Mouse (Mus musculus): ENCODE results near the gene Pex16. TPM values are rescaled to one million over a fixed set of nuclear protein-coding genes. Genes with fewer than 3 reads are reported as not detected.
A peak's percentile ranks its signal among the peaks of the same experiment; 100 is the strongest.
"Not testable (repeated sequence)": the region's sequence is repeated elsewhere in the genome, so short reads cannot be mapped to it uniquely, and the experiment has no call there.

The Pex16 gene
- polyA plus RNA-seq, 1 experiment from 2014 or later, result 34.3 TPM

DNA sequence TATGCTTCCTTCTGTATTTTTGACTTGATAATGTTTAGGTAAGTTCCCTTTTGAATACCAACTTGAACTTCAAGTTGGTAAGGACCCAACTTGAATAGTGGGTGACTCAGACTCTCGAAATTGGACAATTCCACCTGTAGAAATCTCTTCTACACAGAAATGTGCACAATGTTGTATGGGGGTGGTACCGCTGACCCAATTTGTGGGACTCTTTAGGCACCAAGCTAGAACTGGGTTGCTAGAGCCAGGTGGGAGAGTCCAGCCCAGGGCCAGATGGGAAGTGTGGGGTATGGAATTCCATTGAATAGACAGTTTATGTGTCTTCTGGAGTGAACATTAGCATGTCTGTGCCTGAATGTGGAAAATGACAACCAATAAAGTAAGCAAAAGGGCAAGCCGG lies 21.1 kb downstream of the Pex16 start:
- Histone ChIP-seq H3K9me3 (replicated peaks; ENCODE audit: low read length) (no peaks in the 10 kb centered on the region), H3K4me1 (replicated peaks; ENCODE audit: insufficient read depth, low read length) (peaks cover 15% of the 10 kb centered on the region; the same call in 1 of the 2 replicates), H3K4me2 (ENCODE audit: low read length) (no peak overlapping the region), H3K4me3 (replicated peaks; ENCODE audit: low read depth, low read length) (no peak overlapping the region), H3K27ac (no peak overlapping the region), H3K27me3 (ENCODE audit: insufficient read depth, low read length) (no peaks in the 10 kb centered on the region; the same call in 1 of the 2 replicates), H3K9ac (ENCODE audit: low read depth, low read length) (no peak overlapping the region), H3K36me3 (ENCODE audit: insufficient read depth, low read length) (no peaks in the 10 kb centered on the region)
- TF ChIP-seq CTCF (IDR thresholded peaks at IDR 0.05; ENCODE audit: low read depth), result no peak
- no peak for ATAC-seq (replicated peaks; ENCODE audit: low FRiP score, low read depth)
- WGBS, result 83% methylated on average over 3 of the region's 3 CpGs
- DNase-seq (ENCODE audit: low spot score), result no peak

DNA sequence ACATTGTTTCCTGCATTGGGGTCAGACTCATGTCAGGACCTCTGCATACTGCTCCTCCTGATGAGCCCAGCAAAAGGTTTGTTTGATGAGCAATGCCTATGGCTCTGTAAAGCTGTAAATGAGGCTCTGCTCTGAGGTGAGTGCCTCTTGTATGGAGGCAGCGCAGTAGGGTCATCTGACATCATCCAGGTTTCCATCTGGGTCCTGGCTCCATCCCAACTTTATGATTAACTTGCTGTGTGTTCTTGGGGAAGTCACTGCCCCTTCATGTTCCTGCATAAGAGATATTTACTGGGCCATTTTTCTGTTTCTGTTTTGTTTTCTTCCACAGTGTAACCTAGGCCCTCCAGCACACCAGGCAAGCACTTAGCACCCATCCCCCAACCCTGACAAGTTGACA lies 23.0 kb downstream of the Pex16 start:
- Histone ChIP-seq H3K27ac (no peak overlapping the region), H3K4me1 (replicated peaks; ENCODE audit: insufficient read depth, low read length) (0 out of 2 replicates have a peak, but pooled peaks cover 3% of the 10 kb centered on the region), H3K9ac (ENCODE audit: low read depth, low read length) (no peak overlapping the region), H3K9me3 (replicated peaks; ENCODE audit: low read length) (no peaks in the 10 kb centered on the region), H3K36me3 (ENCODE audit: insufficient read depth, low read length) (no peaks in the 10 kb centered on the region), H3K4me3 (replicated peaks; ENCODE audit: low read depth, low read length) (no peak overlapping the region), H3K4me2 (ENCODE audit: low read length) (no peak overlapping the region), H3K27me3 (ENCODE audit: insufficient read depth, low read length) (no peaks in the 10 kb centered on the region; the same call in 1 of the 2 replicates)
- no peak for DNase-seq (ENCODE audit: low spot score)
- no peak for TF ChIP-seq CTCF (IDR thresholded peaks at IDR 0.05; ENCODE audit: low read depth)
- ATAC-seq (replicated peaks; ENCODE audit: low FRiP score, low read depth), result no peak
- WGBS, result 50% methylated on average over 1 of the region's 1 CpGs

DNA sequence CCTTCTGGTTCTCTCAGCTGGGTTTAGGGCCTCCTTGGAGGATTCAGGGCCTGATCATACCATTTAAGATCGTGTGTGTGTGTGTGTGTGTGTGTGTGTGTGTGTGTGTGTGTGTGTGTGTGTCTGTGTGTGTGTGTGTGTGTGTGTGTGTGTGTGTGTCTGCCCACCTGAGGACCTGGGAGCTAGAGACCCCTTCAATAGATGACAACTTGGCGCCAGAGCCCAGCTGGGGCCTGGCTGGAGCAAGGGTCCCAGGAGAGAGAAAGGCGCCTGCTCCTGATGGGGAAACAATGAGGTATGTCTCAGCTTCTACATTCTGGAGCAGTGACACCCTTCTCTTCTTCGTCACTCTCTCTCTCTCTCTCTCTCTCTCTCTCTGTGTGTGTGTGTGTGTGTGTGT lies 25.4 kb downstream of the Pex16 start:
- H3K9ac ChIP-seq (ENCODE audit: low read depth, low read length); ATAC-seq (replicated peaks; ENCODE audit: low FRiP score, low read depth): not testable (repeated sequence)
- WGBS, result 89% methylated on average over 3 of the region's 4 CpGs

DNA sequence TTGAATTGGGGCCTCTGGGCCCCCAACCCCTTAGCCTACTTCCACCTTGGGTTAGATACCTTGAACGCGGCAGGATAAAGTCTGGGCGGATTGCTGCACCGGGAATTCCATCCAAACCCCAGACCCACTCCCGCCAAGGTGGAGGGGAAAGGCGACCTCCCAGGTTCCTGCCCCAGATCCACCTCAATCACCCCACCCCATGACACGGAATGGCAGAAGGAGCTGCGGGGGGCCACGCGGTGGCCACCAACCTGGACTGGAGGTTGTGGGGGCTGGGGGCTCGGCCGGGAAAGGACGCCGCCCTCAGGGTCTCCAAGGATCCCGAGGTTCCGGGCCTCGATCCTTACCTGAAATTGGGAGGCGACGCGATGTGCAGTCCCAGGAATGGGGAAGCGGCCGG lies 26.2 kb downstream of the Pex16 start:
- Histone ChIP-seq H3K27ac (no peak overlapping the region), H3K36me3 (ENCODE audit: insufficient read depth, low read length) (peaks cover 12% of the 10 kb centered on the region; the same call in 1 of the 2 replicates), H3K4me2 (ENCODE audit: low read length) (peak overlapping the region; percentile 87), H3K9ac (ENCODE audit: low read depth, low read length) (peak overlapping the region; percentile 50), H3K9me3 (replicated peaks; ENCODE audit: low read length) (no peaks in the 10 kb centered on the region), H3K4me3 (replicated peaks; ENCODE audit: low read depth, low read length) (peak overlapping the region; percentile 55), H3K4me1 (replicated peaks; ENCODE audit: insufficient read depth, low read length) (no peaks in the 10 kb centered on the region), H3K27me3 (ENCODE audit: insufficient read depth, low read length) (no peaks in the 10 kb centered on the region)
- DNase-seq (ENCODE audit: low spot score) (no peak), ATAC-seq (replicated peaks; ENCODE audit: low FRiP score, low read depth) (no peak; the same call in 1 of the 2 replicates)
- no peak for TF ChIP-seq CTCF (IDR thresholded peaks at IDR 0.05; ENCODE audit: low read depth)
- WGBS, result 2% methylated on average over 22 of the region's 22 CpGs

More for the DNA sequence above, 25.4 kb downstream of the Pex16 start:
- not testable (repeated sequence) for H3K4me1 ChIP-seq (replicated peaks; ENCODE audit: insufficient read depth, low read length); H3K4me3 ChIP-seq (replicated peaks; ENCODE audit: low read depth, low read length); H3K4me2 ChIP-seq (ENCODE audit: low read length); H3K27ac ChIP-seq; DNase-seq (ENCODE audit: low spot score); H3K36me3 ChIP-seq (ENCODE audit: insufficient read depth, low read length); H3K27me3 ChIP-seq (ENCODE audit: insufficient read depth, low read length); H3K9me3 ChIP-seq (replicated peaks; ENCODE audit: low read length)

DNA sequence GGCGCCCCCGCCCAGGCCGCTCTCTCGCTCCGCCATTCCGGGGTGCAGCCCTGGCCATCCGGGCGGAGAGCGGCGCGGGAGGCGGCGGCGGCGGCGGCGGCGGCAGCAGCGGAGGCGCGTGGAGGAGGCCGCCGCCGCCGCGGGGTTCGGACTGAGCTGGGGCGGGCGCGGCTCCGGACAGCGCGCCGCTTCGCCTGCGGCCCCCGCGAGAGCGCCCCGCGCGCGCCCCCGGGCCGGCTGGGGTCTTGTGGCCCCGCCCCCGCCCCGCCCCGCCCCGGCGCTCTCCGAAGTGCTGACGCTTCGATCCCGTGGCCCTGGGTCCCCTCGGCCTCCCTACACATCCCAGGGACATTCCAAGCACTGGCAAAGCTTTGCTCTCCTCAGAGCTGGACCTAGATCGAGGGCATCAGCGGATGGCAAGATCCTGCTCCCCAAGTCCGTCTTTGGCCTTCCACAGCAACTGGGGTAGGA lies 26.6 kb downstream of the Pex16 start, which contains the start of gene Mapk8ip1:
Mapk8ip1 (minus strand) TSS at position 173 of the 471 bp plus-strand sequence.
- TF ChIP-seq CTCF (IDR thresholded peaks at IDR 0.05; ENCODE audit: low read depth), result no peak
- ATAC-seq (replicated peaks; ENCODE audit: low FRiP score, low read depth) (peak; percentile 74), DNase-seq (ENCODE audit: low spot score) (peak; percentile 52)

DNA sequence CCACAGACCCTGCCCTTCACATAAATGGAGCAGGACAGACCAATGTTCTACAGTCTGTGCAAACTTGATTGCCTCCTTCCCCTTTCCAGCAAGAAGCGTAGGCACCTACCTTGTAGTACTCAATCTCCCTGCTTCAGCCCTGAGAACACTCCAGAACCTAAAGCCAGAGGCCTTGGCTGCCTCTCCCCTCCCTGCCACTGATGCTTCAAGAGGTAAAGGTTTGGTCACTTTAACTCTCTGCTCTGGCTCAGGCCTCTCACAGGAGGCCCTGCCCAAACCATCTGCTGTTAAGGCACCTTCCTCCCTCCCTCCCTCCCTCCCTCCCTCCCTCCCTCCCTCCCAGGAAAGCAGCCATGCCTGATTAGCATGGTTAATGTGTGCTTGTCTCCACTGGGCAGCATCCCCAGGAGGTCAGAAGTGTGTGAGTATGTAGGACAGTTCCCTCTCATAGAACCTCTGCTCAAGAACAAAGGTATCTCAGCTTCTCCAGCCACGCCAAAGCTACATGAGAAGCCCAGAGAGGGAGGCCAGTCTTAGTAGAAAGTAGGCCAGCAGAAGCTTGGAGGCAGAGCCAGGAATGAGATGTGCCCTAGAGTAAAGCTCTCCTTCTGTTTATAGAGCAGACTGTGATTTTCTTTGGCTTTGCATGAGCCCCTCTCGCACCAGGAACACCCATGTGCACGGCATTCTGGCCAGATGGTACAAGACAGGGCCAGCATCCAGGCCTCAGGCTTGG lies 28.3 kb downstream of the Pex16 start:
- H3K4me2 ChIP-seq (ENCODE audit: low read length), result no peak overlapping the region
- no peak overlapping the region for H3K27ac ChIP-seq
- H3K9ac ChIP-seq (ENCODE audit: low read depth, low read length), result no peak overlapping the region
- no peaks in the 10 kb centered on the region for H3K9me3 ChIP-seq (replicated peaks; ENCODE audit: low read length)
- H3K36me3 ChIP-seq (ENCODE audit: insufficient read depth, low read length), result peaks cover 18% of the 10 kb centered on the region; the same call in 1 of the 2 replicates
- no peaks in the 10 kb centered on the region for H3K4me1 ChIP-seq (replicated peaks; ENCODE audit: insufficient read depth, low read length)
- ATAC-seq (replicated peaks; ENCODE audit: low FRiP score, low read depth), result peak; percentile 50; the same call in 1 of the 2 replicates
- no peak overlapping the region for H3K4me3 ChIP-seq (replicated peaks; ENCODE audit: low read depth, low read length)
- DNase-seq (ENCODE audit: low spot score), result no peak
- no peak for TF ChIP-seq CTCF (IDR thresholded peaks at IDR 0.05; ENCODE audit: low read depth)
- H3K27me3 ChIP-seq (ENCODE audit: insufficient read depth, low read length), result no peaks in the 10 kb centered on the region
- WGBS, result 85% methylated on average over 4 of the region's 4 CpGs

More for the DNA sequence above, 26.6 kb downstream of the Pex16 start, which contains the start of gene Mapk8ip1:
- Histone ChIP-seq H3K4me2 (ENCODE audit: low read length) (peak within 1 kb of the TSS; percentile 87), H3K27me3 (ENCODE audit: insufficient read depth, low read length) (no peaks in the 10 kb centered on the region), H3K4me3 (replicated peaks; ENCODE audit: low read depth, low read length) (peak within 1 kb of the TSS; percentile 55), H3K27ac (no peak within 1 kb of the TSS), H3K9ac (ENCODE audit: low read depth, low read length) (peak within 1 kb of the TSS; percentile 50), H3K9me3 (replicated peaks; ENCODE audit: low read length) (no peaks in the 10 kb centered on the region), H3K36me3 (ENCODE audit: insufficient read depth, low read length) (peaks cover 14% of the 10 kb centered on the region; the same call in 1 of the 2 replicates), H3K4me1 (replicated peaks; ENCODE audit: insufficient read depth, low read length) (no peaks in the 10 kb centered on the region)
- 3% methylated on average over 50 of the region's 59 CpGs for WGBS

Measured in kidney, postnatal 0 days (tissue).